Mouse (Mus musculus) forebrain, embryonic 10.5 days (tissue): ENCODE data around the gene Olfr58. TPM values are rescaled to one million over a fixed set of nuclear protein-coding genes. Genes with fewer than 3 reads are reported as not detected.
"Not testable (repeated sequence)": the region's sequence is repeated elsewhere in the genome, so short reads cannot be mapped to it uniquely, and the experiment has no call there.

Experiments
- DNase-seq: peaks from one replicate; pipeline ENCODE4 v3.0.0-alpha.2; 2017; ENCODE audit warnings: low spot score; ENCODE audit errors: extremely low spot score
- H3K27ac ChIP-seq: fragments of 300-500 bp; sonication (generic); 2 replicates; pipeline ENCODE4 v1.5.1; 2016; ENCODE audit warnings: mild to moderate bottlenecking
- H3K27me3 ChIP-seq: fragments of 300-500 bp; sonication (generic); 2 replicates; pipeline ENCODE4 v1.6.1; 2016; ENCODE audit warnings: mild to moderate bottlenecking; ENCODE audit not compliant: poor library complexity, severe bottlenecking
- H3K36me3 ChIP-seq: fragments of 300-500 bp; sonication (generic); replicated peaks from 2 replicates; pipeline ENCODE4 v1.6.1; 2016; ENCODE audit warnings: mild to moderate bottlenecking, moderate library complexity
- H3K4me1 ChIP-seq: fragments of 300-500 bp; sonication (generic); 2 replicates; pipeline ENCODE4 v1.6.1; 2016
- H3K4me3 ChIP-seq: fragments of 300-500 bp; sonication (generic); 2 replicates; pipeline ENCODE4 v1.5.1; 2016; ENCODE audit warnings: mild to moderate bottlenecking, moderate library complexity
- H3K9me3 ChIP-seq: fragments of 300-500 bp; sonication (generic); 2 replicates; pipeline ENCODE4 v1.6.1; 2016; ENCODE audit warnings: mild to moderate bottlenecking, moderate library complexity
- WGBS: fragments of 180-500 bp; shearing (Covaris S2); methylation state at CpG from one replicate; pipeline ENCODE4 v1.1.7; 2016; 5-methylcytosine and 5-hydroxymethylcytosine counted together
- polyA plus RNA-seq: library from polyadenylated mRNA; unstranded; fragments of >200 nt; fragmentation: Nextera tagmentation; extraction: Ambion mirVana; gene quantifications from 2 replicates; pipeline ENCODE4 v1.2.1, GENCODE M21; 2016

Gene Olfr58
- polyA plus RNA-seq = not detected in 2 replicates

GRCm38 (mm10) chr9:19779983-19780382, at the start of gene Olfr58:
Gene Olfr58 (plus strand): TSS chr9:19780283.
- Histone ChIP-seq H3K9me3 (peaks cover 15% of the 10 kb centered on the region), H3K36me3 (no peaks in the 10 kb centered on the region), H3K27ac (no peak within 1 kb of the TSS), H3K27me3 (no peaks in the 10 kb centered on the region), H3K4me1 (no peaks in the 10 kb centered on the region), H3K4me3 (no peak within 1 kb of the TSS)
- no peak for DNase-seq

GRCm38 (mm10) chr9:19769136-19769535, 10.9 kb upstream of the Olfr58 start:
- Histone ChIP-seq H3K27ac (no peak overlapping the region), H3K36me3 (no peaks in the 10 kb centered on the region), H3K9me3 (peaks cover 78% of the 10 kb centered on the region), H3K4me1 (no peaks in the 10 kb centered on the region), H3K4me3 (no peak overlapping the region), H3K27me3 (no peaks in the 10 kb centered on the region)
- WGBS = 88% methylated on average over 14 of the region's 14 CpGs
- DNase-seq = no peak

GRCm38 (mm10) chr9:19769701-19770100, 10.4 kb upstream of the Olfr58 start:
- WGBS = 94% methylated on average over 14 of the region's 14 CpGs
- Histone ChIP-seq H3K4me1 (no peaks in the 10 kb centered on the region), H3K27ac (no peak overlapping the region), H3K9me3 (peaks cover 77% of the 10 kb centered on the region), H3K4me3 (no peak overlapping the region), H3K36me3 (no peaks in the 10 kb centered on the region), H3K27me3 (no peaks in the 10 kb centered on the region)
- DNase-seq = no peak

GRCm38 (mm10) chr9:19803000-19803399, 22.9 kb downstream of the Olfr58 start:
- H3K27me3 ChIP-seq = no peaks in the 10 kb centered on the region
- 79% methylated on average over 1 of the region's 1 CpGs for WGBS
- no peaks in the 10 kb centered on the region for H3K36me3 ChIP-seq
- no peak overlapping the region for H3K4me3 ChIP-seq
- H3K4me1 ChIP-seq = no peaks in the 10 kb centered on the region
- peaks cover 34% of the 10 kb centered on the region for H3K9me3 ChIP-seq
- H3K27ac ChIP-seq = no peak overlapping the region
- DNase-seq = no peak

- not testable (repeated sequence) for DNase-seq, H3K27me3 ChIP-seq, H3K4me3 ChIP-seq, H3K36me3 ChIP-seq, H3K27ac ChIP-seq, H3K4me1 ChIP-seq
- H3K9me3 ChIP-seq = peaks cover 31% of the 10 kb centered on the region
- WGBS = 72% methylated on average over 1 of the region's 1 CpGs
Measured at GRCm38 (mm10) chr9:19804606-19805005, 24.5 kb downstream of the Olfr58 start, which contains the start of gene Olfr859. Gene Olfr859 (plus strand): TSS chr9:19804906.

Other genes with a start within 250 kb of the Olfr58 start
- not detected in 2 replicates for gene Olfr853, start 239.2 kb upstream of the Olfr58 start, polyA plus RNA-seq
- gene Olfr854, start 212.9 kb upstream of the Olfr58 start, polyA plus RNA-seq = not detected in 2 replicates
- not detected in 2 replicates for gene Olfr855, start 197.7 kb upstream of the Olfr58 start, polyA plus RNA-seq
- 38.6 and 38.7 TPM in 2 replicates for gene Zfp317, start 158.2 kb upstream of the Olfr58 start, polyA plus RNA-seq
- not detected in 2 replicates for gene Olfr857, start 70.8 kb upstream of the Olfr58 start, polyA plus RNA-seq
- not detected in 2 replicates for gene Olfr859, start 24.6 kb downstream of the Olfr58 start, polyA plus RNA-seq
- not detected in 2 replicates for gene Olfr860, start 69.5 kb downstream of the Olfr58 start, polyA plus RNA-seq
- gene Olfr862, start 107.7 kb downstream of the Olfr58 start, polyA plus RNA-seq = not detected in 2 replicates
- gene Olfr77, start 136.6 kb downstream of the Olfr58 start, polyA plus RNA-seq = 0.15 and 0.20 TPM in 2 replicates
- gene Olfr866, start 247.8 kb downstream of the Olfr58 start, polyA plus RNA-seq = not detected in 2 replicates